Mouse (Mus musculus) stomach, embryonic 14.5 days (tissue): ENCODE measurements at regions not wholly inside any gene's neighbourhood (a gene's known extent, or its start where the extent isn't known, plus 50 kb on each side); places are given as distances from the start of the nearest gene placed in this dataset.

Experiments
- ATAC-seq: fragments of 200-750 bp; cut with Nextera tagmentation; 2 replicates; pipeline ENCODE4 v1.8.0; 2017; ENCODE audit warnings: low read depth, moderate TSS enrichment; ENCODE audit not compliant: insufficient number of reproducible peaks, insufficient read depth, low FRiP score
- H3K27ac ChIP-seq: fragments of 300-500 bp; sonication (generic); 2 replicates; pipeline ENCODE4 v1.5.1; 2014; ENCODE audit warnings: mild to moderate bottlenecking, low read length, moderate library complexity, mixed read lengths
- H3K27me3 ChIP-seq: fragments of 300-500 bp; sonication (generic); 2 replicates; pipeline ENCODE4 v1.6.1; 2014; ENCODE audit warnings: low read length, control low read depth, mixed read lengths; ENCODE audit not compliant: control insufficient read depth, insufficient read depth
- H3K36me3 ChIP-seq: fragments of 300-500 bp; sonication (generic); 2 replicates; pipeline ENCODE4 v1.6.1; 2014; ENCODE audit warnings: mild to moderate bottlenecking, control low read depth, low read length, moderate library complexity, mixed read lengths; ENCODE audit not compliant: control insufficient read depth, insufficient read depth
- H3K4me1 ChIP-seq: fragments of 300-500 bp; sonication (generic); 2 replicates; pipeline ENCODE4 v1.6.1; 2014; ENCODE audit warnings: low read length, control low read depth, mixed read lengths; ENCODE audit not compliant: control insufficient read depth, insufficient read depth
- H3K4me2 ChIP-seq: fragments of 300-500 bp; sonication (generic); replicated peaks from 2 replicates; pipeline ENCODE4 v1.6.1; 2014; ENCODE audit warnings: low read depth, low read length, control low read depth
- H3K4me3 ChIP-seq: fragments of 300-500 bp; sonication (generic); 2 replicates; pipeline ENCODE4 v1.5.1; 2014; ENCODE audit warnings: low read depth, low read length, control low read depth
- H3K9ac ChIP-seq: fragments of 300-500 bp; sonication (generic); replicated peaks from 2 replicates; pipeline ENCODE4 v1.6.1; 2014; ENCODE audit warnings: low read depth, mild to moderate bottlenecking, control low read depth, low read length, moderate library complexity, mixed read lengths
- H3K9me3 ChIP-seq: fragments of 300-500 bp; sonication (generic); 2 replicates; pipeline ENCODE4 v1.6.1; 2016; ENCODE audit warnings: low read depth, low read length, control low read depth; ENCODE audit not compliant: control insufficient read depth
- WGBS: fragments of 180-500 bp; shearing (Covaris S2); extraction: QIAGEN DNeasy Blood & Tissue Kit; methylation state at CpG from one replicate; pipeline ENCODE4 v1.1.7; 2014; 5-methylcytosine and 5-hydroxymethylcytosine counted together

DNA sequence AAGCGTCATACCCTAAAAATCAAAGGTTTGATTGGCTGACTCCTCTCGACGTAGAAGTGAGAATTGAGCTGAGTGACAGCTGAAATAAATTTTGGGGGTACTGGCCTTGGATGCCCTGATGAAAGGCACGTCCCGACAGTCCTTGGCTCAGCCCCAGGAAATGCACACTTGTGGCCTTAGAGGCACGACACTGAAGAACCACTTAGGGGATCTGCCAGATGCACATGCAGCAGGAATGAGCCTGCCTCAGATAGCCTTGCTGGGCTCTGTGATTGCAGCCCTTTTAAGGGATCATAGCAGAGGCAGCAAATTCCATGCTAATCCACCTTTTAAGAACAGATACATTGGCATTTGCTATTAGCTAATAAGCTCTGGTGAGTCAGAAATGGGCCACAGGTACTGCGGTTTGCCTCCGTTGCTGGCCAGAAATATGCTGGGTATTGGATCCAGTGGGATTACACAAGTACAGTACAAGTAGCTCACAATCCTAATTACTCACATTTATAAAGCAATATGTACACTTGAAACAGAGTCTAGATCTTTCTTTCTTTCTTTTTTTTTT, 1463.3 kb downstream of the Slc22a22 start:
- Histone ChIP-seq H3K4me1 (no peaks in the 10 kb centered on the region), H3K27ac (no peak overlapping the region), H3K4me2 (no peak overlapping the region), H3K36me3 (no peaks in the 10 kb centered on the region), H3K27me3 (no peaks in the 10 kb centered on the region), H3K4me3 (no peak overlapping the region), H3K9me3 (no peaks in the 10 kb centered on the region), H3K9ac (no peak overlapping the region)
- 51% methylated on average over 8 of the region's 8 CpGs for WGBS
- no peak for ATAC-seq

GRCm38 (mm10) chr15:56008603-56009174, 1468.7 kb downstream of the Slc22a22 start:
- H3K27ac ChIP-seq: no peak overlapping the region
- no peak overlapping the region for H3K4me3 ChIP-seq
- H3K27me3 ChIP-seq: no peaks in the 10 kb centered on the region
- no peak overlapping the region for H3K4me2 ChIP-seq
- H3K9ac ChIP-seq: no peak overlapping the region
- H3K9me3 ChIP-seq: no peaks in the 10 kb centered on the region
- no peaks in the 10 kb centered on the region for H3K36me3 ChIP-seq
- ATAC-seq: no peak
- H3K4me1 ChIP-seq: no peaks in the 10 kb centered on the region
- 78% methylated on average over 5 of the region's 5 CpGs for WGBS

GRCm38 (mm10) chr15:56007376-56007775, 1470.0 kb downstream of the Slc22a22 start:
- 73% methylated on average over 3 of the region's 3 CpGs for WGBS
- H3K9me3 ChIP-seq: no peaks in the 10 kb centered on the region
- no peak overlapping the region for H3K4me2 ChIP-seq
- H3K9ac ChIP-seq: no peak overlapping the region
- no peak overlapping the region for H3K4me3 ChIP-seq
- no peaks in the 10 kb centered on the region for H3K27me3 ChIP-seq
- no peak overlapping the region for H3K27ac ChIP-seq
- H3K4me1 ChIP-seq: no peaks in the 10 kb centered on the region
- ATAC-seq: no peak
- H3K36me3 ChIP-seq: no peaks in the 10 kb centered on the region

- H3K27ac ChIP-seq: no peak overlapping the region
Measured at GRCm38 (mm10) chr15:56005361-56005760, 1472.1 kb downstream of the Slc22a22 start.

GRCm38 (mm10) chr15:56003921-56004320, 1473.5 kb downstream of the Slc22a22 start:
- Histone ChIP-seq H3K27ac (no peak overlapping the region), H3K4me1 (no peaks in the 10 kb centered on the region), H3K4me3 (no peak overlapping the region), H3K36me3 (no peaks in the 10 kb centered on the region), H3K9ac (no peak overlapping the region), H3K9me3 (no peaks in the 10 kb centered on the region), H3K4me2 (no peak overlapping the region), H3K27me3 (no peaks in the 10 kb centered on the region)
- 81% methylated on average over 3 of the region's 3 CpGs for WGBS
- no peak for ATAC-seq

More at GRCm38 (mm10) chr15:56005361-56005760, 1472.1 kb downstream of the Slc22a22 start:
- ATAC-seq: no peak
- Histone ChIP-seq H3K9me3 (no peaks in the 10 kb centered on the region), H3K36me3 (no peaks in the 10 kb centered on the region), H3K4me1 (no peaks in the 10 kb centered on the region), H3K9ac (no peak overlapping the region), H3K4me3 (no peak overlapping the region), H3K4me2 (no peak overlapping the region), H3K27me3 (no peaks in the 10 kb centered on the region)
- 74% methylated on average over 8 of the region's 8 CpGs for whole genome bisulfite sequencing

- H3K9ac ChIP-seq: no peak overlapping the region
- WGBS: 89% methylated on average over 4 of the region's 4 CpGs
- no peak overlapping the region for H3K27ac ChIP-seq
- no peaks in the 10 kb centered on the region for H3K9me3 ChIP-seq
- no peak overlapping the region for H3K4me2 ChIP-seq
- H3K4me1 ChIP-seq: no peaks in the 10 kb centered on the region
- no peak for ATAC-seq
- H3K4me3 ChIP-seq: no peak overlapping the region
- H3K27me3 ChIP-seq: no peaks in the 10 kb centered on the region
- no peaks in the 10 kb centered on the region for H3K36me3 ChIP-seq
Measured at GRCm38 (mm10) chr15:55999605-56000004, 1477.8 kb downstream of the Slc22a22 start.

DNA sequence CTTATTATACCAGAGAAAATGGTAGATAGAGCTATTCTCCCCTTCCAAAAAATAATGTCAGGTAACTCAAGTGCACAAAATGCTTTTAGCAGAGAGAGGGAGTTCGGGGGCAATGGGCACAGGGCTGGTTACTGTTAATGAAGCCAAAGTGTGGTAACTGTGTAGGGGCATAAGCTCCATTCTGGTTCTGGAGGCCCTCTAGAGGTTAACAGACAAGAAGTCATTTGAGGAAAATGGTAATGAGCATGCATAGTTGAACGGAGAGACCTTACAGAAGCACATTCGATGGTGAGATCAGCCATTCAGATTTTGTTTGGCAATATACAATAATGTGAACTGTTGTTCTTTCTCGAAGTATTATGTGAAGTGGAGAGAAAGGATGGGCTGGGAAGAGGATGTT, 1479.4 kb downstream of the Slc22a22 start:
- H3K27me3 ChIP-seq: no peaks in the 10 kb centered on the region
- no peak overlapping the region for H3K4me3 ChIP-seq
- no peak for ATAC-seq
- H3K36me3 ChIP-seq: no peaks in the 10 kb centered on the region
- WGBS: 84% methylated on average over 4 of the region's 4 CpGs
- H3K4me2 ChIP-seq: no peak overlapping the region
- no peaks in the 10 kb centered on the region for H3K4me1 ChIP-seq
- H3K9ac ChIP-seq: no peak overlapping the region
- no peaks in the 10 kb centered on the region for H3K9me3 ChIP-seq
- H3K27ac ChIP-seq: no peak overlapping the region

- 72% methylated on average over 3 of the region's 3 CpGs for WGBS
Measured at GRCm38 (mm10) chr15:55994680-55995079, 1482.7 kb downstream of the Slc22a22 start.

DNA sequence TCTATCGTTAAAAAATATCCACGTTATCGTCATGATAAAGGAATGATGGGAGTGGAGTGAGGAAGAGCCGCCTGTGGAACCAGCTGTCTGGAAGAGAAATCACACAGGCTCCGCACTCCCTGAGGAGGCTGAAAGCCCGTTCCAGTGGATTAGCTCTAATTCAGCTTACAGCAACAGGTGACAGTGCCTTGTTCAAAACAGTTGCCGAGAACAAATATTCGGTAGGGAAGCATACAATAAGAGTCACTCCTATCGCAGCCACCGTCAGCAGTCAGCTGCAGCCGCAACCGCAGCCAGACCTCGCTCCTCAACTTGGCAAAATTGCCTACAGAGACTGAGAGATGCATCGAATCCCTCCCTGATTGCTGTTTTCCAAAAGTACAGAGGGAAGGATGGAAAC, 1501.6 kb downstream of the Slc22a22 start:
- Histone ChIP-seq H3K4me3 (no peak overlapping the region), H3K9ac (no peak overlapping the region), H3K4me2 (no peak overlapping the region), H3K4me1 (no peaks in the 10 kb centered on the region), H3K27ac (no peak overlapping the region), H3K27me3 (no peaks in the 10 kb centered on the region), H3K9me3 (no peaks in the 10 kb centered on the region), H3K36me3 (no peaks in the 10 kb centered on the region)
- 64% methylated on average over 14 of the region's 14 CpGs for WGBS
- no peak for ATAC-seq

More at GRCm38 (mm10) chr15:55994680-55995079, 1482.7 kb downstream of the Slc22a22 start:
- no peak overlapping the region for H3K4me3 ChIP-seq
- no peaks in the 10 kb centered on the region for H3K4me1 ChIP-seq
- H3K4me2 ChIP-seq: no peak overlapping the region
- H3K9me3 ChIP-seq: no peaks in the 10 kb centered on the region
- H3K36me3 ChIP-seq: no peaks in the 10 kb centered on the region
- ATAC-seq: no peak
- no peaks in the 10 kb centered on the region for H3K27me3 ChIP-seq
- H3K9ac ChIP-seq: no peak overlapping the region
- H3K27ac ChIP-seq: no peak overlapping the region
